Mouse (Mus musculus): ENCODE data around the gene Fam205a3.
"Not testable (repeated sequence)": the region's sequence is repeated elsewhere in the genome, so short reads cannot be mapped to it uniquely, and the experiment has no call there.

The Fam205a3 gene

DNA sequence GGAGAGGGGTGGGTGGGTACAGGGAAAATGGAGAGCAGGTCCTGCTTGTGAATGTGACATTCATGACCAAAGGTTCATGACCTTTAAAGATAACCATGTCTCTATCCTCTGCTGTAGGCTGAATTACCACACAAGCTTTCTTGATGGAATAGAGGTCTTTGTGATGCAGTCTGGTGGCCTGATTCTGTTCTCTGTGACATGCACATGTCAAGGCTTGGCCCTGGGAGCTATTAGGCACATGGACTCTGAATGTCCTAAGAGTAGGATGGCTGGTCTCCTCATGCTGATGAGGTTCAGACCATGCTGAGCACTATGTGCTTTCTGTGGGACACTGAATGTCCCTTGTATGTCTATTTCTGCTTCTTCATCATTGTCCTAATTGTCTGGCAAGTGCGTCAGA, at the start of gene Fam205a3:
Gene Fam205a3, plus strand, starts transcription at position 301 of the 400 bp plus-strand sequence.
- not testable (repeated sequence) for DNase-seq (ENCODE audit: low spot score)

DNA sequence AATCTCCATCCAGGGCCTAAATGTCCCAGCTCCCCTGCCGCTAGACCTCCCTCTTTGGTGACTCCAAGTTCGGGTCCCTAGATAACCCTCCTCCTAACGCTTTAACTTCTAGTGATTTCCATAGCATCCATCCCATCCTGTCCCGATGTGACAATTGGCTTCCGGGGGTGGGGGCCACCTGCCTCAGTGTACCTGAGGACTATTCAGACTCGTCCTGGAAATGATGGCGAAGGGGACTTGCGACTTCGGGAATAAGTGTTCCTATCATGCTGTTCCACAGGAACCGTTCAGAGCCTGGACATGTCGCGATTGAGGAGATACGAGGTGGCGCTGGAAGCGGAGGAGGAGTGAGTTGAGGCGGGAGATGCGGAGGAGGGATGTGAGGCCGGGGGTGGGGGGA, 24.2 kb upstream of the Fam205a3 start, which contains the start of gene Gm21953:
Gene Gm21953, plus strand, starts transcription at position 301 of the 400 bp plus-strand sequence.
- not testable (repeated sequence) for DNase-seq (ENCODE audit: low spot score)
